Mouse (Mus musculus) embryonic facial prominence, embryonic 13.5 days (tissue): ENCODE measurements at regions not wholly inside any gene's neighbourhood (a gene's known extent, or its start where the extent isn't known, plus 50 kb on each side); places are given as distances from the start of the nearest gene placed in this dataset.
A peak's percentile ranks its signal among the peaks of the same experiment; 100 is the strongest.

Source experiments
- ATAC-seq: fragments of 200-750 bp; cut with Nextera tagmentation; 2 replicates; pipeline ENCODE4 v1.8.0; 2017; ENCODE audit warnings: low read depth; ENCODE audit not compliant: insufficient number of reproducible peaks, insufficient read depth, low FRiP score, low TSS enrichment
- H3K27ac ChIP-seq: fragments of 300-500 bp; sonication (generic); 2 replicates; pipeline ENCODE4 v1.5.1; 2015; ENCODE audit warnings: moderate library complexity, mild to moderate bottlenecking, inconsistent platforms
- H3K27me3 ChIP-seq: fragments of 300-500 bp; sonication (generic); 2 replicates; pipeline ENCODE4 v1.6.1; 2015; ENCODE audit warnings: mild to moderate bottlenecking, inconsistent platforms
- H3K36me3 ChIP-seq: fragments of 300-500 bp; sonication (generic); 2 replicates; pipeline ENCODE4 v1.6.1; 2015; ENCODE audit warnings: mild to moderate bottlenecking, inconsistent platforms
- H3K4me1 ChIP-seq: fragments of 300-500 bp; sonication (generic); 2 replicates; pipeline ENCODE4 v1.6.1; 2015; ENCODE audit warnings: inconsistent platforms
- H3K4me2 ChIP-seq: fragments of 300-500 bp; sonication (generic); 2 replicates; pipeline ENCODE4 v1.6.1; 2015; ENCODE audit warnings: moderate library complexity, mild to moderate bottlenecking, inconsistent platforms
- H3K4me3 ChIP-seq: fragments of 300-500 bp; sonication (generic); 2 replicates; pipeline ENCODE4 v1.5.1; 2015; ENCODE audit warnings: mild to moderate bottlenecking, inconsistent platforms
- H3K9ac ChIP-seq: fragments of 300-500 bp; sonication (generic); 2 replicates; pipeline ENCODE4 v1.6.1; 2015; ENCODE audit warnings: mild to moderate bottlenecking, inconsistent platforms
- H3K9me3 ChIP-seq: fragments of 300-500 bp; sonication (generic); 2 replicates; pipeline ENCODE4 v1.6.1; 2016; ENCODE audit warnings: inconsistent platforms
- WGBS: fragments of 180-500 bp; shearing (Covaris S2); methylation state at CpG from one replicate; pipeline ENCODE4 v1.1.7; 2015; ENCODE audit warnings: mixed read lengths; 5-methylcytosine and 5-hydroxymethylcytosine counted together

DNA sequence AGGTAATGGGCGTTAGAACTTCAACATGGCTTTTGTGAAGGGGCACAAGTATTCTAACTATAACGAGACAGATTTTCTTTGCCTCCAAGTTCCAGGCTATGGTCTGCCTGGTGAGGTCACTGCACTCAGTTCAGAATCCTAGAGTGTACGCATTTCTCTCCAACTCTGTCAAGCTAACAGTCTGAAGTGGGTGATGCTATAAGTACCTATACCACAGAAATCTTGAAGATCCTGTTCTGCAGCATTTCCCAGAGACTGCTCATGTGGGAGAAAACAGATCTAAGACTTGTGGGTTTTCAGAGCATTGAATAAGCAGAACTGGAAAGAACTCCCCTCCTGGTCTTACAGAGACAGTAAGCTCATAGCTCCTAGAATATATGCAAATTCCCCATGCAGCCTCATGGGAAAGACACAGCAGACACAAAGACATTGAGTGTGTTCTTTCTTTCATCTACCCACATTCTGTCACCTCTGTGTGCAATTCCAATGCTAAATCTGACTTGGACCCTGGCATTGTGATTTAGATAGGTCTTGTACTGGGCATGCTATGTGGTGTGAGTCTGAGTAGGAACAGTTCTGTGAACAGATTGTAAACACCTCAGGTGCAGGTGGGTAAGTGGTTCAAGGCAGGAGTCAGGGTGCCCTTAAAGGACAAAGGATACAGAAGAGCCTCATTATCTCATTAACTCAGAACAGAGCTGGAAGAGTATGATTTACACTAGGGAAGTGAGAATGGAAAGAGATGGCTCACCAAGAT is 245.1 kb upstream of the Cpeb2 start:
- 0 out of 2 replicates have a peak, but pooled peaks have one; percentile 15 for ATAC-seq
- 75% methylated on average over 3 of the region's 3 CpGs for WGBS
- Histone ChIP-seq H3K4me1 (no peaks in the 10 kb centered on the region), H3K4me2 (no peak overlapping the region), H3K27me3 (no peaks in the 10 kb centered on the region), H3K27ac (no peak overlapping the region), H3K4me3 (no peak overlapping the region), H3K9me3 (no peaks in the 10 kb centered on the region), H3K9ac (no peak overlapping the region), H3K36me3 (no peaks in the 10 kb centered on the region)

DNA sequence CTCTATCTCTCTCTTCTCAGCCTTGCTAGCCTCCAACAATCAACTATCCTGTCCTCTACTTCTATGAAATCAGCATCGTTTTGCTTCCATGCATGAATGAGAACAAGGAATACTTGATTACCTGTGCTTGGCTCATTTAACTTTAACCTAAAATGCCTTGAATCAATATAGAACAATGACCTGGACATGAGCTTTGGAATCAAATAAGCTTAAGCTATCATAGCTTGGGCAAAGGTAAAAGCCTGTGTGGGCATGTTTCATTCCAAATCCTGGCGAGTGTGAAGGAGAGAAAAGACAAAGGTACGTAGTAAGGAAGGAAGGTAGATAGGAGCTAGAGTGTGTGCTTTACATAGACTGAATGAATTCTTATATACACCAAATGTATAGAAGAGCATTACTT is 243.7 kb upstream of the Cpeb2 start:
- no peaks in the 10 kb centered on the region for H3K4me1 ChIP-seq
- ATAC-seq, result no peak
- no peak overlapping the region for H3K4me3 ChIP-seq
- no peaks in the 10 kb centered on the region for H3K36me3 ChIP-seq
- no peak overlapping the region for H3K4me2 ChIP-seq
- 76% methylated on average over 3 of the region's 3 CpGs for WGBS
- no peak overlapping the region for H3K9ac ChIP-seq
- no peak overlapping the region for H3K27ac ChIP-seq
- H3K9me3 ChIP-seq, result no peaks in the 10 kb centered on the region
- H3K27me3 ChIP-seq, result no peaks in the 10 kb centered on the region

DNA sequence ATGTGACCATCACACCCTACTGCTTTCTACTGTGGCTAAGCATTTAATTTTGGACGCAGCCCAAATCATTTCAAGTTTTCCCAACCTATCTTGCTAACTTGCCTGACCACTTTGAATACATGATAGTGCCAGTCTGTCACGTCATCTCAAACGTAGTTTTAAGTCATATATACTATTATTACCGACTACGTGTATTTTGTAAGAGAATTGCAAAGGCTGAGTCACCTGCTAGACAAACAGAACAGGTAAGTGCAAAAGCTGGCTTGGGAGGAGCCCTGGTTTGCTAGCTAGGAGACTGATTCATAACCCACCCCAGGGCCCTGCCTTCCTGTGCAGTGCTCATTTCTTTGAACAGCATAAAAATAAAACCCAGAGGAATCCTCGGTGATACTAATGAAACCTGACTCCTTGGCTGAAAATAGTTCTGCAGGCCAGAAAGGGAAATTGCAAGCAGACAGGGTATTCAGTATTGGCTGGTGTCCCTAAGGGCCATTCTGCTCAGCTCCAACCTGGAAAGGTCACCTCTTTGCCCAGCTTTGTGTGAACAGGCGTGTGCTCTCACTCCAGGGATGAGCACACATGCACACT is 208.9 kb upstream of the Cpeb2 start:
- no peaks in the 10 kb centered on the region for H3K27me3 ChIP-seq
- WGBS, result 62% methylated on average over 7 of the region's 7 CpGs
- peaks cover 3% of the 10 kb centered on the region; the same call in 1 of the 2 replicates for H3K4me1 ChIP-seq
- no peak overlapping the region for H3K27ac ChIP-seq
- H3K9ac ChIP-seq, result no peak overlapping the region
- no peaks in the 10 kb centered on the region for H3K36me3 ChIP-seq
- no peak overlapping the region for H3K4me2 ChIP-seq
- no peak overlapping the region for H3K4me3 ChIP-seq
- ATAC-seq, result no peak
- H3K9me3 ChIP-seq, result no peaks in the 10 kb centered on the region

DNA sequence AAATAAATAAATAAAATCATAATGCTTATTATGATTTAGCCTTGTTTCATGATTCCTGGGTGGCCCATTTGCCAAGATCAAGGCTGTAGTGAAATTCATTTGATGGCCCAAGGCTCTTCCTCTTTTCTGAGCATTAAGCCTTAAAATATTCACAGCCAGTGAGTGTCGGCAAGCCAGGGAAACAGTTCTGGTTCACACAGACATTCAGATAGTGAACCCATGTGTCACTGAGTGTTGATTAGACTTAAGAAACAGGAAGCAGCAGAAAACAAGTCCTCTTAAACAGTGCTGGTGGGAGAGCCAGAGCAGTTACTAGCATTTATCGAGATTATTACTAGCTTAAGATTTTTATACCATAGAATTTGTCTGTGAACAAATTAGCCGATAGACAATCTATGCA is 201.7 kb upstream of the Cpeb2 start:
- Histone ChIP-seq H3K9ac (no peak overlapping the region), H3K36me3 (no peaks in the 10 kb centered on the region)
- WGBS, result 84% methylated on average over 3 of the region's 3 CpGs

DNA sequence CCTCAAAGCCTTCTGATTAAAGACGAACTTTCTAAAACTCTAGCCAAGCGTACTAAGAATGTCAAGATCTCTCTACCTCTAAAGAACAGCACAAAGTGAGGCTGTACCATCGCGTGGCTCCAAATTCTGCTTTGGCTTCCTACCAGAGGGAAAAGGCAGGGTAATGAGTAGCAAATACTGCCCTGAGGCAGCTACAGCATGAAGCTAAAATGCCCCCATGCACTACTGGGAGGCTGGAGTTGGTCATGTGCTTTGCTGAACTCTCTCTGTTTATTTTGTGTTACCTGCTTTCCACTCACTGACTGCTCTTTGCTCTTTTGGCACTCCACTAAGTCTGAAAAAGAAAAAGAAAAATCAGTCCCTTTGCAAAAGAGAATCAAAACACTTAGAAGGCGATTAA is 201.1 kb upstream of the Cpeb2 start:
- no peak for ATAC-seq
- no peak overlapping the region for H3K27ac ChIP-seq
- no peaks in the 10 kb centered on the region for H3K4me1 ChIP-seq
- no peaks in the 10 kb centered on the region for H3K9me3 ChIP-seq
- 68% methylated on average over 5 of the region's 5 CpGs for WGBS
- H3K4me3 ChIP-seq, result no peak overlapping the region
- H3K9ac ChIP-seq, result no peak overlapping the region
- no peaks in the 10 kb centered on the region for H3K36me3 ChIP-seq
- H3K4me2 ChIP-seq, result no peak overlapping the region
- no peaks in the 10 kb centered on the region for H3K27me3 ChIP-seq

More for the DNA sequence above, 201.7 kb upstream of the Cpeb2 start:
- no peak overlapping the region for H3K4me3 ChIP-seq
- H3K27ac ChIP-seq, result no peak overlapping the region
- no peak for ATAC-seq
- no peaks in the 10 kb centered on the region for H3K9me3 ChIP-seq
- H3K4me1 ChIP-seq, result no peaks in the 10 kb centered on the region
- no peak overlapping the region for H3K4me2 ChIP-seq
- H3K27me3 ChIP-seq, result no peaks in the 10 kb centered on the region

DNA sequence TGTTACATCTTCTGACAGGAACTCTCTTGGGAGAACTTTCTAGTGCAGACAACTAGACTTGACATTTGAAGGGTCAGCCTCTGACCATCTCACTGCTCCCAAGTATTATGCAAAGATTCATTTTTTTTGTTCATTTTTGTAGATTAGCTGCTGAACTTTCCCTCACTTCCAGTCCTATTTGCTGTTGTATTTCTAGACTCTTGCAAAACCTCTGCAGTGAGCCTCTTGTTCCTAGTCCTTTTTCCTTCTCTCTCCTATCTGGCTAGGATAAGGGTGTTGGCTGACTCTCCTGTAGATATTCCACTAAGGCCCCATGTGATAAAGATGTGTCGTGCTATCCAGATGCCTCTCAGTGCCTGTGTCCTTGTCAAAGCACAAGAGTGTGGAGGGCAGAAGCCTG is 198.5 kb upstream of the Cpeb2 start:
- H3K27me3 ChIP-seq, result no peaks in the 10 kb centered on the region
- no peak overlapping the region for H3K27ac ChIP-seq
- H3K36me3 ChIP-seq, result no peaks in the 10 kb centered on the region
- no peak for ATAC-seq
- H3K9me3 ChIP-seq, result no peaks in the 10 kb centered on the region
- no peaks in the 10 kb centered on the region for H3K4me1 ChIP-seq
- no peak overlapping the region for H3K9ac ChIP-seq
- no peak overlapping the region for H3K4me2 ChIP-seq
- 84% methylated on average over 1 of the region's 1 CpGs for WGBS
- H3K4me3 ChIP-seq, result no peak overlapping the region

DNA sequence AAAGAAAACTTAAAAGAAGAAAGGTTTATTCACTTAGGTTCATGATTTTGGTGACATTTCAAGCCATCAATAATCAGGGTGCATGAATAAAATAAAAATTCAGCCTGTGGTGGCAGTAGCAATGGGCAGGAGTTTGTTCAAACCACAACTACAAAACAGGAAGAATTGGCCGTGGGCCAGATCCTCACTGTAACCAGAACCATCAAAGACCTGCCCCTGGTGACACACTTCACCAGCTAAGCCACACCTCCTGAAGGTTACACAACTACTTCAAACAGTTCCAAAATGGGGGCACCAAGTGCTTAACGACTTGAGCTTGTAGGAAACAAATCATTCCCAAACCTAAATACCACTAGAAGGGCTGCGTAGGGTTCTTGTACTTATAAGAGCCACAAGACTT is 195.4 kb upstream of the Cpeb2 start:
- no peak overlapping the region for H3K27ac ChIP-seq
- 63% methylated on average over 3 of the region's 3 CpGs for WGBS
- H3K36me3 ChIP-seq, result no peaks in the 10 kb centered on the region
- no peak overlapping the region for H3K4me2 ChIP-seq
- ATAC-seq, result no peak
- H3K4me3 ChIP-seq, result no peak overlapping the region
- no peak overlapping the region for H3K9ac ChIP-seq
- no peaks in the 10 kb centered on the region for H3K4me1 ChIP-seq
- H3K9me3 ChIP-seq, result no peaks in the 10 kb centered on the region
- no peaks in the 10 kb centered on the region for H3K27me3 ChIP-seq

DNA sequence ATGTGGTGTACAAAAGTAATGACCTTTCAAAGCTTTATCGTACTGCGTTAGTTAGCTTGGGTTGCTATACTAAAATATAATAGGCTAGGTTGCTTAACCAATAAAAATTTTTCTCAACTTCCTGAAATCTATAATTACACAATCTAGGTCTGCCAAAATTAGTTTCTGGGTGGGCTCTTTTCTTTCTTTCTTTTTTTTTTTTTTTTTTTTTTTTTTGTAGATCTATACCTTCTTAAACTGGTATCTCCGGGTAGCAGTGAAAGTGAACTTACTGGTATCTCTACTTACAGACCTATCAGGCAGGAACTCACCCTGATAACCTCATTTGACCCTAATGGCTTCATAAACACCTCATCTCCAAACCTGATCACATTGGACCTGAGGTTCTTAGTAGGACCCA is 193.4 kb upstream of the Cpeb2 start:
- Histone ChIP-seq H3K27ac (no peak overlapping the region), H3K27me3 (no peaks in the 10 kb centered on the region), H3K9ac (no peak overlapping the region), H3K4me3 (no peak overlapping the region), H3K9me3 (no peaks in the 10 kb centered on the region), H3K36me3 (no peaks in the 10 kb centered on the region), H3K4me2 (no peak overlapping the region), H3K4me1 (no peaks in the 10 kb centered on the region)
- WGBS, result 92% methylated on average over 3 of the region's 3 CpGs
- ATAC-seq, result no peak

DNA sequence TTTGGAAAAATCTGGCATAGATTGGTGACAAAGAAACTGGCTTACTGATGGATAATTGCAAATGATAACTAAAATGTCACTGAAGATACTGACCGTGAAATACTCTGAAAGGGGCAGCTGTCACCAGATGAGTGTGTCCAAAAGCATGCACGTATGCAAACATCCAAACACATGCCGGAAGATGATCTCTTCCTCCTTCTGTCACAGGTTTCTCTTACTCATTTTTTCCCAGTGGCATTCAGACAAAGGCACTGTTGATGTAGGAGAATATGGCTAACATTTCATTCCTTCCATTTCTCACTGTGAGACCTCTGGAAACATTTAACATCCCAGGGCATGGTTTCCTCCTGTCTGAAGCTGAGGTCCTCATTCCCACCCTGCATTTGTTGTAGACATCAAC is 190.4 kb upstream of the Cpeb2 start:
- ATAC-seq, result no peak
- Histone ChIP-seq H3K9ac (no peak overlapping the region), H3K4me3 (no peak overlapping the region), H3K4me1 (no peaks in the 10 kb centered on the region), H3K4me2 (no peak overlapping the region), H3K27me3 (no peaks in the 10 kb centered on the region), H3K36me3 (no peaks in the 10 kb centered on the region), H3K9me3 (no peaks in the 10 kb centered on the region), H3K27ac (no peak overlapping the region)
- 78% methylated on average over 3 of the region's 3 CpGs for WGBS

DNA sequence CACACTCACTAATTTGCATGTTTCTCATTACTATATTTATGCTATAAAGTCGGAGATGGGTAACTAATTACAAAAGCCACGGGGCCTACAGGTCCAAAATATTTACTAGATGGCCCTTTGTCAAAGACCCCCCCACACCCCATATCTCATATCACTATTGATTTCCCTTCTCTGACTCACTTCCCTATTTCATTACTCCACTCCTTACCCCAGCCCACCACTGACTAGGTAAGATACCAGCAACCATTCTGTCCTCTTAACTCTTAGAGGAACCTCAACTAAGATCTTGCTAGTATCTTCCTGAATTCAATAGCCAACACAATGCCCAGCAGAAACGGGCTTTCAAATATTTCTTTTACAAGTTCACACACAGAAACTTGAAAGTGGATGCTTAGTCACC is 187.1 kb upstream of the Cpeb2 start:
- Histone ChIP-seq H3K27ac (no peak overlapping the region), H3K36me3 (no peaks in the 10 kb centered on the region), H3K4me1 (no peaks in the 10 kb centered on the region), H3K4me2 (no peak overlapping the region), H3K9me3 (no peaks in the 10 kb centered on the region), H3K9ac (no peak overlapping the region), H3K27me3 (no peaks in the 10 kb centered on the region), H3K4me3 (no peak overlapping the region)
- no peak for ATAC-seq
- WGBS, result 84% methylated on average over 3 of the region's 3 CpGs

DNA sequence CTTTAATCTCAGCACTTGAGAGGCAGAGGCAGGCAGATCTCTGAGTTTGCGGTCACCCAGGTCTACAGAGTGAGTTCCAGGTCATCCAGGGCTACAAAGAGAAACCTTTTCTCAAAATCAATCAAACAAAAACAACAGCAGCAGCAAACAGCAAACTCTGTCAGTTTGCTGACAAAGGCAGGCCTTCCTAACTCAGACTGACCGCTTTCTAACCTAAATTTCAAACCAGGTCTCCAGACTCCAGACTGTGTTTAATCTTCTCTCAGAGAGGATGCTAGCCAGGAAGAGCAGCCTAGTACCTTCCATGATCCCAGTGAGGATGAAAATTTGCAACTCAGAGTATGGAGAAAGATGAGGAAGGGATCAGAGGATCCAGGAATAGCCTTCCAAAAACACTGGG is 185.7 kb upstream of the Cpeb2 start:
- H3K4me1 ChIP-seq, result no peaks in the 10 kb centered on the region
- WGBS, result 89% methylated on average over 2 of the region's 2 CpGs
- H3K4me2 ChIP-seq, result no peak overlapping the region
- H3K36me3 ChIP-seq, result no peaks in the 10 kb centered on the region
- no peaks in the 10 kb centered on the region for H3K27me3 ChIP-seq
- no peak overlapping the region for H3K27ac ChIP-seq
- no peaks in the 10 kb centered on the region for H3K9me3 ChIP-seq
- no peak overlapping the region for H3K9ac ChIP-seq
- H3K4me3 ChIP-seq, result no peak overlapping the region
- no peak for ATAC-seq

DNA sequence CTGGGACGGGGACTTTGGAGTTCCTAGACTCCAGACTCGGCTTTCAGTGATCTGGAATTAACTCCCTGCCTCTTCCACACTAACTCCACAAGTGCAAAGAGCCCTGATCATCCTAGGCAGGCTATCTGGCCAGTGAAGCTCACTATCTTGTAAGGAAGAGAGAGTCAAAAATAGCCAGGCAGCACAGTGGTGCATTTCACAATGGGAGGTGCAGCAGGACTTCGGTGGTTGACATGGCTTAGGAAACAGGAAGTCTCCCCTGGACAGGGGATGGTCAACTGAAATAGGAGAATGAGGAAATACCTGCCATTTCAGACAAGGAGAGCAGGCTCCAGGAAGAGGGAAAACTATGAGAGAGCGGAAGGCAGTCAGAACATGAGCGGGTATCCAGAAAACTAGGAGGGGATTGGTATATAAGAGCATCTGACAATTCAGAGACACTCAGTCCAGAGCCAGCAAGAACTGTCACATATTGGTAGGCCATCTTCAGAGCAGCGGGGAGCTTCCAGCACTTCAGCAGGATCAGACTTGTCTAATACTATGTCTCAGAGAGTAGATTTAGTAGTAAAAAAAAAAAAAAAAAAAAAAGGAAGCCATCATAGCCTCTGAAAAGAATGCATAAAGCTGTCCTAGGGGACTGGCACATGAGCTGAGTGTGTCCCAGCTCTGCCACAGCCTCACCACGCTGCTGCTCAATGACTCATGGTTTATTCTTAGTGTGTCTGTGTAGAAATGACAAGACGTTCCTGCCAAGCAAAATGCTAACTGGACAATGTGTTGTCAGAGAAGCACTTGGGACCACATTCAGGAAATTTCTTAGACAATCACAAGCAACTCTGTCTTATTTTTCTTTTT is 184.5 kb upstream of the Cpeb2 start:
- no peak overlapping the region for H3K4me3 ChIP-seq
- ATAC-seq, result no peak
- H3K4me1 ChIP-seq, result no peaks in the 10 kb centered on the region
- WGBS, result 76% methylated on average over 8 of the region's 8 CpGs
- H3K4me2 ChIP-seq, result no peak overlapping the region
- H3K9me3 ChIP-seq, result no peaks in the 10 kb centered on the region
- H3K9ac ChIP-seq, result no peak overlapping the region
- H3K27ac ChIP-seq, result no peak overlapping the region
- no peaks in the 10 kb centered on the region for H3K36me3 ChIP-seq
- no peaks in the 10 kb centered on the region for H3K27me3 ChIP-seq
